Mouse (Mus musculus): Measurements from ENCODE around the gene Slc30a7.

Gene Slc30a7

DNA sequence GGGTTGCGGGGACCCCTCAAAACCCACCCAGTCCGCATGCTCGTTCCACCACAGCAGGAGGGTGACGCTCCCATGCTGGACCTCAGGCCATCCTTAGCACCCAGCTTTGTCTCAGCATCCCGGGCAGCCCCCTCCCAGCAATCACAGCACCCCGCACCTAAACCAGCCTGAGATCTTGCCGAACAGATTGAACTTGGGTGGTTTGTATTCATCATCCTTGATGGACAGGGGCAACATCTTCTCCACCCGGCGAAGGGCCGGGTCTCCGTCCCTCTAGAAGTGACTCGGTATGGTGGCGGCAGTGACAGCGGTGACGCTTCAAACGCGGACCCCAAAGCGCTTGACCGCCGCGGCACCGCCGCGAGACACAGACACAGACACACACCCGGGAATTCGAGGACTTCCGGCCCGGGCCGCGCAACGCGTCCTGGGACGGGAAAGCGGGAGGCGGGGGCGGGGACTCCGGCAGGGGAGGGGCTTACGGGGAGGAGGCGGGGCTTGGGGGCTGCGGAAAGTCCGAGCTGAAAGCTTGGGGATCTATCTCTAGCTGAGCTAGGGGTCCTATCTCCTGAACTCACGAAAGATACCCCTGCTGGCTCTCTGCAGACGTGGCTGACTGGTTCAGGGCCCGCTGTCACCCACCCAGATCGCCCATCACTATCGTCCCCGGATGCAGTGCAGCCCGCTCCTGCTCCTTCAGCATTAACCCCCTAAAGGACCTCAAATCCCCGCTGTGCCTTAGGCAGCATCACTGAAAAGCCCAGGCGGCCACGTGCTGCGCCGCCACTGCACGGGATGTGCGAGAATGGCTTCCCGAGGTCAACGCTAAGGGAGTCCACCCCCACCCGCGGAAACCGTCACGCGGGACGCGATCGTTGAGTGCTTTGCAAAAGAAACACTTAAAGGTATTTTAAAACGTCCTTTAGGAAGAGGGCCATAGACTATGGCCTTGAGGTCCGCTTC, at the start of gene Slc30a7, which contains the start of gene Extl2:
Gene Slc30a7, minus strand, starts transcription at position 429 of the 963 bp plus-strand sequence.
Gene Extl2, plus strand, starts transcription at position 485 of the 963 bp plus-strand sequence.
- DNase-seq (ENCODE audit: low read depth), result peak; percentile 91

DNA sequence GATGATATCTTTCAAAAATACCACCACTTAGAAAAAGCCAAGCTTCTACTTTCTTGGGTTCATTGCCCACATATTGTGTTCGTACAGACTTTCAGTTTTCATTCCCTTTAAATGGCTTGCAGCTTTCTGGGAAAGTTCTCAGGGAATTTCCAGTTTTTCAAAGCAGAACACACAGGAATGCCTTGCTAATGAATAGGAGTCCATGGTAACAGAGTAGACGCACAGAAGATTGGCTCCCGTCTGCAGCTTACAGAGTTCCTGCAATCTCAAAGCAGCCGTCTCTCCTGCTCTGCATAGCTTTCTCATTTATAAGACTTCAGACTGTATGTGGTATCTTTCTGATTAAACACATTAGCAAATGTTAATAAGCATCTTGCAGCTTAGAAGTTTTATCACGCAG, 39.8 kb upstream of the Slc30a7 start:
- peak; percentile 56 for DNase-seq (ENCODE audit: low read depth)

DNA sequence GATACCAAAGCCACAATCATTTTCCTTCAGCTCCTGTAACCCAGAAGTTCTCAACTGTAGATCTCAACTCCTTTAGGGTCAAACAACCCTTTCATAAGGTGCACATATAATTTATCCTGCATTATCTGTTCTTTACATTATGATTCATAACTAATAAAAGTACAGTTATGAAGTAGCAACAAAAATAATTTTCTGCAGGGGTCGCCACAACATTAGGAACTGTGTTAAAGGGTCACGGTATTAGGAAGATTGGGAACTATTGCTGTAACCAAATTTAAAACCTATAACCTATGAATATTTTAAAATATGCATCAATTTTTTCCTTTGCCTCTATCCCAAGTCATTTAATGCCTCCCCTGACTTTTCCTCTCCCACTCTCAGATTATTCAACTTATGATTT, 38.8 kb upstream of the Slc30a7 start:
- DNase-seq (ENCODE audit: low read depth), result peak; percentile 74

- peak; percentile 66 for DNase-seq (ENCODE audit: low read depth)
Measured at GRCm38 (mm10) chr3:116040776-116041175, 33.6 kb upstream of the Slc30a7 start.

DNA sequence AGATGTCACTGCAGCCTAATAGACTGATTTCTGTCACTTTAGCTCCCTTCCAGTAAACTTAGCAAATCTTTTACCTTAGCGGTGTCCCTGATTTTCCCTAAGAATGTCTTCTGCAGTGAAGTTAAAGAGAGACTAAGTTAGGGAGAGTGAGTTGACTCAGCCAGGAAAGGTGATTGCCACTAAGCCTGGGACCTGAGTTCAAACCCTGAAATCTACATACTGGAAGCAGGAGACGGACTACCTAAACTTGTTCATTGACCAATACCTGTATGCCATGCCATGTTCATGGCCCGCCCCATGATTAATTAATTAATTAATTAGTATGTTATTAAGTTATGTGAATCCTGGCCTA, 26.6 kb upstream of the Slc30a7 start:
- peak; percentile 87 for DNase-seq (ENCODE audit: low read depth)

- no peak for DNase-seq (ENCODE audit: low read depth)
Measured at GRCm38 (mm10) chr3:116033218-116033870, 26.1 kb upstream of the Slc30a7 start.

DNA sequence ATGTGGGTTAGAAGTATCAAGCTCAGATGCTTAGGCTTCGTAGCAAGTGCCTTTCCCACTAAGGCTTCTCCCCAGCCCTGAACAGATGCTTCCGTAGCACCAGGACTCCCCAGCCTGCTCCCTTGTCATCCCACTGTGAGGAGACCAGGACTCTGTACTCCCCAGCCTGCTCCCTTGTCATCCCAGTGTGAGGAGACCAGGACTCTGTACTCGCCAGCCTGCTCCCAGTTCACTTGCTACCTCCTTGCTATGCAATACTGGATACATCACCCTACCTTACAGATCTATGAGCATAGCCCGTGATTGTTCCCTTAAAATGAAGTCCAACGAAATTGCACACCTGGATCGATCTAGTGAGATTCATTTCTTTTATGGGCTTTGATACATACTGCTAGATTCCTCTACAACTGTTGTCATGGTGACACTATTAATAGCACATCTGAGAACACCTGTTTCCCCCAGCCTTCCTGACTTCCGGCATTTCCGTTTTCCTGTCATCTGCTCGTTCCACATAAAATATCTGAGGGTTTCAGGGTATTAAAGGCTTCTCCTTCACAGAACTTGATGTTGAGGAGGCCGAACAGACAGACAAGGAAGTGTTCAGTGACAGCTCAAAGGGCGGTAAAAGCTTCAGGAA, 23.1 kb upstream of the Slc30a7 start:
- no peak for DNase-seq (ENCODE audit: low read depth)

DNA sequence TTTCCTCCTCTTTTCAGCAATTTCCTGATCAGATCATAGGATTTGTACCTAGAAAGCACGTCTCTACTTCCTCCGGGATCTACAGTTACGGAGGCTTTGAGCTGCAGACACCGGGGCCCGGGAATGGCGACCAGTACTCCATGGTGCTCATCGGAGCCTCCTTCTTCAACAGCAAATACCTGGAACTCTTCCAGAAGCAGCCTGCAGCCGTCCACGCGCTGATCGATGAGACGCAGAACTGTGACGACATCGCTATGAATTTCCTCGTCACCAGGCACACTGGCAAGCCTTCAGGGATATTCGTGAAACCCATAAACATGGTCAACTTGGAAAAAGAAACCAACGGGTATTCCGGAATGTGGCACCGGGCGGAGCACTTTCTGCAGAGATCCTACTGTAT, 19.8 kb upstream of the Slc30a7 start:
- no peak for DNase-seq (ENCODE audit: low read depth)

DNA sequence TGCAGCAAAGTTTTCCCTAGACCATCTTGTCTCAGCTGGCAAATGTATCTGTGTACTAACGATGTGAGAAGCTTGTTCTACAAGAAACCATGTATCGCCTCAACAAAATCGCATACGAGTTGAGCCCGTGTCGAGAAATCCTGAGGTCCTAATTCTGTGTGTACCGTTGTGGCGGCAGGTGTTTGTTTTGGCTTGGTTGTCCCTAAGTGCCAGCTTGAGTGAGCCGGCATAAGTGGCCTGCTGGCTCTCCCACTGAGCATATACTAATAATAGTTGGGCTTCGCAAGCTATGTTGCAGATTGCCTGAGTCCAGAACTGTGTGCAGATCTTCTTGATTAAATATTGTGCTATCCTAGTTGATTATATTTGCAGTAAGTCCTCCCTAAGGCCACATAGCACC, 18.5 kb upstream of the Slc30a7 start:
- DNase-seq (ENCODE audit: low read depth), result no peak

DNA sequence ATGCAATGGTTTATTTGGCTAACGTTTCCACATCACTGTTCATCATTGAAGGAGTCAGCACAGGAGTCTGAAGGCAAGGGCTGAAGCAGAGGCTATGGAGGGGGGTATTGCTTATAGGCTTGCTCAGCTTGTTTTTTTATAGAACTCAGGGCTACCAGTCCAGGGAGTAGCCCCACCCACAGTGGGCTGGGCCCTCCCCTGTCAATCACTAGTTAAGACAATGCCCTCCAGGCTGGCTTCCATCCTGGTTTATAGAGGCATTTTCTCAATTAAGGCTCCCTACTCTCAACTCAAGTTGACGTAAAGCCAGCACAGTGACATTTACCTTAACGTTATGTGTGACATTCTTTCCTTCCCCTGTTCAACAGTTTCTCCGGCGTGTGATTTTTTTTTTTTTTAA, 17.5 kb upstream of the Slc30a7 start:
- DNase-seq (ENCODE audit: low read depth), result peak; percentile 77

DNA sequence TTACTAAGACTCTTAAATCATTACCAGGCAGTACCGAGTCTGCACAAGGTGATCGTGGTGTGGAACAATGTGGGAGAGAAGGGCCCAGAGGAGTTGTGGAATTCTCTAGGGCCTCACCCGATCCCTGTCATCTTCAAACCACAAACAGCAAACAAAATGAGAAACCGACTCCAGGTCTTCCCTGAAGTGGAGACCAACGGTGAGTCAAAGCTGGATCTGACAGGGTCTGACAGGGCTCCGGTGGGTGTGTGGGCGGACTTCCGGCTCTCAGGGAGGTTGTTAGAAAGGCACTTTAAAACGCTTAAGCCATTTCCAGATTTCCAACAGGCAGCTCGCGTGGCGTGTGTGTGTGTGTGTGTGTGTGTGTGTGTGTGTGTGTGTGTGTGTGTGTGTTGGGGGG, 17.0 kb upstream of the Slc30a7 start:
- peak; percentile 66 for DNase-seq (ENCODE audit: low read depth)

- no peak for DNase-seq (ENCODE audit: low read depth)
Measured at GRCm38 (mm10) chr3:116019136-116019535, 11.9 kb upstream of the Slc30a7 start.

GRCm38 (mm10) chr3:116018606-116019005, 11.4 kb upstream of the Slc30a7 start:
- no peak for DNase-seq (ENCODE audit: low read depth)

DNA sequence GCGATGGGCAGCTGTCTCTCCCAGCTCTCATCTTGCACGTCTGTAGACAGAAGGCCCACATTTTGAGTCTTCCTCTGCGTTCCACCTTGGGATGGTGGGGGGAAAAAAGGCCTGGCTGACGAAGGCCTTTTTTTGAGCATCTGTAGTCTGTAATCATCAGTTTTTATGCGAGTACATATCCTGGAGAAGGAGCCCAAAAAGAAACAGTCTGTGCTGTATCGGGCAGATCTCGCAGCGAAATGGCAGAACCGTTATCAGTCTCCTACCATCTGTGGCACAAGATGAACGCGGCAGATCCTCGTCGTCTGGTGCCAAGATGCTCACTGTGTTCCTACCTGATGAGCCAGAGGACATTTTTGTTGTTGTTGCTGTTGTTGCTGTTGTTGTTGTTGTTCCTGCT, 8.9 kb upstream of the Slc30a7 start:
- no peak for DNase-seq (ENCODE audit: low read depth)

DNA sequence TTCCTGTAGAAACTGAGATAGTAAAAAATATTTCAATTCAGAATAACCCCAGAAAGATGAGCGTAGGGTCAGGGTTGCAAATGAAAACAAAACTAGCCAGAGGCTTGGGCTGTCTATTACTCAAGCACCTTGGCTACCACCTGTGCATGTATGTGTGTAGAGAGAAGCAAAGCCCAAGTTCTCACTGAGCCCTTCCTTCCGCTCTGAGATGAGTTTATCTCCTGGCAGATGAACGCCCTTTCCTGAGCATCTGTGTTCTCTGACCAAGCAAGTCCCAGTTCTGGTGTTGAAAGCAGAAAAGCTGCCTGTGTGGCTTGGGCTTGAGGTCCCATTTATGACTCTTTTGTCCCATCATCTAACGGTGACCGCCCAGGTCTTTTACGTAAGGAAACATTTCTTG, 7.7 kb upstream of the Slc30a7 start:
- DNase-seq (ENCODE audit: low read depth), result no peak

DNA sequence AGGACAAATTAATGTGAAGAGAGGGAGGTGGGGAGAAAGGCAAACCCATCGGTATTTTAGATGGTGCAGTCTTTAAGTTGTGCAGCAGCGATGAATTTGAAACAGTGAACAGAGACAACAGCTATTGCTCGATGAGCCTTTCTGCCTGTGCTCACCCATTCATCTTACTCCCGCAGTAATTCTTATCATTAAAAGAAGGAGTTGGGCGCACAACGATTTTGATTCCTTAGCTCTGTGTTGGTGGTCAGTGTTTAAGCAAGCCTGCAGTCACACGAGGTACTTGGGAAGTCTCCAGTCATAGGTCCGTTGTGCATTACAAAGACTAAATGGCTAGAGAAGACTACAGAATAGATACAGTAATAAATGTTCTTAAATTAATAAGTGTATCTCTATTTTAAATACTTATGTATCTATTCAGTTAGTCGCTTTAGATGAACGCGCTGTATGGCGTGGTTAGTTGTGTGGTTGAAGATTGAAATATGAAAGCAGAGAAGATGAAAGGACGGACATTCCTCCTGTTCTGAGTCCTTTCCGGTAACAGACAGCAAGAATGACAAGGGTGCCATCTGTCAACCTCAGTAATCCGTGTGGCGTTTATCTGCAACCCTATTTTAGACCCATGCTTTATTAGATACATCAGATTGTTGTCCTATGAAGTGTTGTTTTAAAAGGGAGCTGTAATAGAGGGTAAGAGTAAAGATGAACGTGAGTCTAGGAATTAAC, 2.6 kb upstream of the Slc30a7 start:
- no peak for DNase-seq (ENCODE audit: low read depth)

DNA sequence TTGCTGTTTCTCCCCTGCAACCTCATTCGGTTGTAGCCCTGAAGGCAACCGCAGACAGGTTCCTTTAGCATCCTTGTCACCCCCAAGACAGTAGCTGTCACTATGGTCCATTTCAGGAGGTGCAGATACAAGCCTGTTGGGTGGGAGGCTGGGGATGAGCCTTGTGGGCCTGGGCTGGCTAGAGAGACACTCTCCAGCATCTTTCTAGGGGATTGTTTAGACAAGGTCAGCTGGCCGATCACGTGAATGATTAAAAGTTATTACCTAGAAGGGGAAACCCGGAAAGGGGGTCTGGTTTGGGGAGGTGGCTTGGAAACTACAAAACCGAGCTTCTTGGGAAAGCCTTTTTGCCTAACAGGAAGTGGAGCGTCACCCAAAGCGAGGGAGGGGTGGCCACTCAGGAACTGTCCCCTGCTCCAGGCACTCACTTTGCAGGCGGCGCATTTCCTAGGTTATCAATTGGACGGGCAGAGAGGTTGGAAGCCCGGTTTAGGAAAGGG, 785 bp upstream of the Slc30a7 start:
- DNase-seq (ENCODE audit: low read depth), result peak; percentile 82

- DNase-seq (ENCODE audit: low read depth), result peak; percentile 46
Measured at GRCm38 (mm10) chr3:116006284-116006977, 775 bp downstream of the Slc30a7 start.

GRCm38 (mm10) chr3:115996929-115997328, 10.3 kb downstream of the Slc30a7 start:
- DNase-seq (ENCODE audit: low read depth), result no peak

- DNase-seq (ENCODE audit: low read depth), result no peak
Measured at GRCm38 (mm10) chr3:115993025-115993424, 14.2 kb downstream of the Slc30a7 start.

DNA sequence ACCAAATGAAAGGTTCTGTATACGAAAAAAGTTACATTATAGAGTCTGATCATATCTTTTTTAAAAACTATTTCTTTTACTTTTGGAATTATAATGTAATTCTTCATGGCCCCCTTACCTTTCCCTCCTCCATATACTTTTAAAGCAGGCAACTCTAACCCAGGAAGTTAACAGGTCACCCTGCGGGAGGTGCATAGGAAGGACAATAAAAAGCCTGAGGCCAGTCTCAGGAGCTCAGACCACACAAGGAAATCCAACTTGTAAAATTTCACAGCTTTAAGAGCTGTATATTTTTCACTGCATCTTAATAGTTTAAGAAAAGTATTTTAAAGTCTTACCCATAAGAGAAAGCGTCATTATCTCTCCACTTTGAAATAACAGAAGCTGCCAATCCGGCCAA, 14.6 kb downstream of the Slc30a7 start:
- DNase-seq (ENCODE audit: low read depth), result no peak
